Mouse (Mus musculus) thymus, postnatal 4 days (tissue): ENCODE results near the gene Pfkp.
A peak's percentile ranks its signal among the peaks of the same experiment; 100 is the strongest.

Experiments
- DNase-seq: peaks from one replicate; pipeline ENCODE4 v3.0.0; 2021

The Pfkp gene

GRCm38 (mm10) chr13:6600626-6601025 lies 48.0 kb downstream of the Pfkp start:
- no peak for DNase-seq

- no peak for DNase-seq
These were observed 50.8 kb downstream of the Pfkp start for GRCm38 (mm10) chr13:6597801-6598200.

GRCm38 (mm10) chr13:6595403-6595802 lies 53.2 kb downstream of the Pfkp start:
- DNase-seq, result no peak

- no peak for DNase-seq
These were observed 57.7 kb downstream of the Pfkp start for GRCm38 (mm10) chr13:6590846-6591245.

- no peak for DNase-seq
These were observed 62.6 kb downstream of the Pfkp start for GRCm38 (mm10) chr13:6586009-6586408.

GRCm38 (mm10) chr13:6583499-6584125 lies 65.0 kb downstream of the Pfkp start:
- DNase-seq, result no peak

- peak; percentile 29 for DNase-seq
These were observed 72.6 kb downstream of the Pfkp start for GRCm38 (mm10) chr13:6575920-6576509.

GRCm38 (mm10) chr13:6565571-6565970 lies 83.0 kb downstream of the Pfkp start:
- DNase-seq, result no peak

GRCm38 (mm10) chr13:6562409-6562808 lies 86.2 kb downstream of the Pfkp start:
- DNase-seq, result no peak

GRCm38 (mm10) chr13:6557771-6558170 lies 90.8 kb downstream of the Pfkp start:
- no peak for DNase-seq

GRCm38 (mm10) chr13:6555656-6556055 lies 92.9 kb downstream of the Pfkp start:
- DNase-seq, result no peak

- no peak for DNase-seq
These were observed 94.9 kb downstream of the Pfkp start for GRCm38 (mm10) chr13:6553708-6554107.

GRCm38 (mm10) chr13:6535287-6535932 lies 113.2 kb downstream of the Pfkp start:
- no peak for DNase-seq

GRCm38 (mm10) chr13:6532683-6533082 lies 115.9 kb downstream of the Pfkp start:
- peak; percentile 44 for DNase-seq
